Mouse (Mus musculus) myocyte (in vitro differentiated cells): ENCODE measurements around the gene Pold2.

Experiments used
- E2F4 ChIP-seq: IDR thresholded peaks from one replicate; pipeline ENCODE4 v1.6.1; 2011; ENCODE audit warnings: mild to moderate bottlenecking, control low read depth, moderate library complexity; ENCODE audit not compliant: insufficient read depth
- MAX ChIP-seq: IDR thresholded peaks from one replicate; pipeline ENCODE4 v1.6.1; 2011; ENCODE audit warnings: low read depth, mild to moderate bottlenecking, control low read depth
- MYOD1 ChIP-seq, 3 experiments: IDR thresholded peaks; one replicate each; pipeline ENCODE4 v1.6.1; 2011; ENCODE audit warnings: control low read depth in 2 of 3, low read depth in 2 of 3, mild to moderate bottlenecking in 2 of 3, moderate library complexity in 1 of 3; ENCODE audit not compliant: insufficient read length in 2 of 3, control insufficient read depth in 1 of 3
- POLR2A ChIP-seq: IDR thresholded peaks from one replicate; pipeline ENCODE4 v1.6.1; 2011; ENCODE audit warnings: low read depth, mild to moderate bottlenecking, control low read depth, moderate library complexity; ENCODE audit not compliant: insufficient read length
- TCF12 ChIP-seq: IDR thresholded peaks from one replicate; pipeline ENCODE4 v1.6.1; 2011; ENCODE audit warnings: mild to moderate bottlenecking, control low read depth; ENCODE audit not compliant: poor library complexity, insufficient read depth, severe bottlenecking

DNA sequence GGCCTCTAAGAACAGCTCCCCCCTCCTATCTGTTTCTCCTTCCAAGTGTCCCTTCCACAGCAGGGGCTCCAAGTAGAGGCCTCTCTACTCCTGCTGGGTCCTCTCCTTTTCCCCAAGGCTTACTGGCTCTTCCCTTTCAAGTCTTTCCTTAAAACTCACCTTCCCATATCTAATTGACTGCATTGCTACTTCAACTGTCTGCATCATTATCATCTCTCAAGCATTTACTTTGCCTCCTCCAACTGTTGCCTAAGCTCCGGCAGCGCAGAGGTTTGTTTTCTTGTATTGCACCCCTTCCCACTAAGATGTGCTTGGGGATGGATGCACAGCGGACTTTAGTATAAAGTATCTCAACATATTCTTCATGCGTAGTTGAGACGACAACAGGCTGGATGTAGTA is 671 bp downstream of the Pold2 start:
- TF ChIP-seq MYOD1 (IDR thresholded peaks at IDR 0.05; ENCODE audit: control insufficient read depth in 1 of 3, insufficient read length in 2 of 3, low read depth in 2 of 3): no peak
- no peak for TF ChIP-seq TCF12
- no peak for TF ChIP-seq MAX
- TF ChIP-seq POLR2A: no peak
- TF ChIP-seq E2F4: no peak
